ENCODE assay signal across 13 mouse cellular contexts in genomic region chr9:8982315-8982714, GRCm38 (mm10). TPM values are rescaled to one million over a fixed set of nuclear protein-coding genes. Genes with fewer than 3 reads are reported as not detected.
"Had no signal": no experiment of that assay in that cellular context is flagged by ENCODE, and none has a peak within 500 bp of the region (broad histone marks: within the 10 kb centered on the region; RNA-seq: fewer than 3 reads in every experiment).

No protein-coding gene starts in this region.

- DNase-seq: kidney, adult 18-20 months; kidney, postnatal 14 days; layer of hippocampus, adult 9-11 months; layer of hippocampus, postnatal 36 days; liver; liver, embryonic 13.5 days; liver, postnatal 0 days; retina, postnatal 1 day; right cerebral cortex, postnatal 14 days; thymus, postnatal 4 days had no signal

- H3K4me3 ChIP-seq: limb, embryonic 12.5 days; liver, embryonic 13.5 days; midbrain, embryonic 13.5 days had no signal

- H3K4me2 ChIP-seq: limb, embryonic 12.5 days; liver, embryonic 13.5 days; midbrain, embryonic 13.5 days had no signal

- ATAC-seq: liver, postnatal 0 days; midbrain, embryonic 13.5 days had no signal

- H3K9me3 ChIP-seq: liver, embryonic 13.5 days; midbrain, embryonic 13.5 days had no signal

- H3K9ac ChIP-seq: limb, embryonic 12.5 days; liver, embryonic 13.5 days; liver, postnatal 0 days; midbrain, embryonic 13.5 days had no signal

- H3K27me3 ChIP-seq: limb, embryonic 12.5 days; liver, embryonic 13.5 days; midbrain, embryonic 13.5 days had no signal

- H3K36me3 ChIP-seq: limb, embryonic 12.5 days; liver, embryonic 13.5 days; midbrain, embryonic 13.5 days had no signal

- H3K4me1 ChIP-seq: limb, embryonic 12.5 days; liver, embryonic 13.5 days; midbrain, embryonic 13.5 days had no signal

- H3K27ac ChIP-seq: limb, embryonic 12.5 days; liver, embryonic 13.5 days; midbrain, embryonic 13.5 days; stomach, postnatal 0 days had no signal

RNA-seq across cellular contexts. Expression of gene Gm16485, which starts 10.7 kb away (rescaled TPM):
- polyA plus RNA-seq: liver, embryonic 13.5 days; liver, postnatal 0 days had no signal
